Comparison of ENCODE assay signal across 9 mouse cellular contexts in genomic region chr4:152520083-152520482, GRCm38 (mm10). TPM values are rescaled to one million over a fixed set of nuclear protein-coding genes. Genes with fewer than 3 reads are reported as not detected.
DNase-seq lines count a peak whose midpoint lies in the region; ATAC-seq and TF ChIP-seq lines count a peak whose summit lies in the region.
"Had no signal": no experiment of that assay in that cellular context is flagged by ENCODE, and none has a peak within 500 bp of the region (broad histone marks: within the 10 kb centered on the region; RNA-seq: fewer than 3 reads in every experiment).

No protein-coding gene starts in this region.

- 0 out of 2 replicates have a peak, but pooled peaks have one; percentile 9 for TF ChIP-seq CTCF in G1E (IDR thresholded peaks at IDR 0.05; ENCODE audit: low read depth, low read length)
- TF ChIP-seq CTCF in cerebellum, adult 2 months (IDR thresholded peaks at IDR 0.05; ENCODE audit: borderline replicate concordance, insufficient read depth, low read depth, low read length): peak; percentile 95
- peak; percentile 94 for TF ChIP-seq CTCF in layer of hippocampus, adult 2 months (conservative IDR thresholded peaks at IDR 0.05)

- peak overlapping the region; percentile 47; the same call in 1 of the 2 replicates for H3K27ac ChIP-seq in cerebellum, adult 2 months (ENCODE audit: insufficient read depth, low read length)
- no peak overlapping the region for H3K27ac ChIP-seq in layer of hippocampus, adult 2 months
- H3K27ac ChIP-seq: limb, embryonic 12.5 days had no signal

- no peaks in the 10 kb centered on the region; the same call in 1 of the 2 replicates for H3K27me3 ChIP-seq in G1E (ENCODE audit: insufficient read depth, low read length)
- no peaks in the 10 kb centered on the region for H3K27me3 ChIP-seq in cerebellum, adult 2 months (ENCODE audit: control insufficient read depth, insufficient read depth, low read length)

- WGBS in cerebellum, adult 2 months: 5% methylated on average over 6 of the region's 6 CpGs

- H3K4me3 ChIP-seq in G1E (ENCODE audit: low read depth, low read length): peak overlapping the region; percentile 8; the same call in 1 of the 2 replicates
- no peak overlapping the region for H3K4me3 ChIP-seq in cerebellum, adult 2 months (replicated peaks; ENCODE audit: insufficient read depth, low read depth, low read length)
- no peak overlapping the region for H3K4me3 ChIP-seq in layer of hippocampus, adult 2 months
- H3K4me3 ChIP-seq: limb, embryonic 12.5 days had no signal

- peaks cover 95% of the 10 kb centered on the region for H3K9me3 ChIP-seq in G1E (replicated peaks)

- ATAC-seq in G1E (ENCODE audit: extremely low read depth, insufficient number of reproducible peaks, low FRiP score, poor library complexity, severe bottlenecking): no peak

- no peaks in the 10 kb centered on the region for H3K36me3 ChIP-seq in G1E (replicated peaks)
- H3K36me3 ChIP-seq: limb, embryonic 12.5 days had no signal

- no peaks in the 10 kb centered on the region; the same call in 1 of the 2 replicates for H3K4me1 ChIP-seq in G1E (ENCODE audit: insufficient read depth, low read depth, low read length)
- H3K4me1 ChIP-seq in cerebellum, adult 2 months (ENCODE audit: control insufficient read depth, insufficient read depth, low read length): peaks cover 10% of the 10 kb centered on the region; the same call in 1 of the 2 replicates

- peak; percentile 32 to 74 for DNase-seq in adrenal gland, adult (ENCODE audit: inconsistent age in 2 of 2, low spot score in 1 of 2)
- DNase-seq in adrenal gland, adult 8-10 months: no peak
- no peak for DNase-seq in G1E (ENCODE audit: low spot score)
- peak; percentile 90 to 93 for DNase-seq in cerebellum, adult 2 months
- DNase-seq in frontal cortex, adult 2 months (ENCODE audit: extremely low spot score in 1 of 2, low spot score in 1 of 2): peak; percentile 46 to 91
- peak; percentile 53 to 81 for DNase-seq in layer of hippocampus, adult 2 months (ENCODE audit: low spot score in 2 of 2)
- peak; percentile 14 for DNase-seq in lung, postnatal 25 days (ENCODE audit: low spot score)
- peak; percentile 2 for DNase-seq in skeletal muscle tissue, adult 2 months (ENCODE audit: low read depth, low spot score)

- TF ChIP-seq POLR2A in cerebellum, adult 2 months (IDR thresholded peaks at IDR 0.05; ENCODE audit: borderline replicate concordance, insufficient read depth, low read length): no peak

RNA-seq across cellular contexts. Expression of gene Kcnab2, which starts 42.4 kb away (rescaled TPM):
- total RNA-seq in adrenal gland, adult 8-10 months (2022): 1 to 10 TPM; 4.7 to 8.9 (median 8.0) TPM
- total RNA-seq in G1E (2014; fragmentation: Nextera tagmentation) (not detected in 2 replicates), G1E (2017) (0.06 TPM in 1 of 2 replicates, not detected in the other)
- polyA plus RNA-seq in G1E (2012): 0.02 and 0.04 TPM in 2 replicates
- polyA plus RNA-seq in cerebellum, adult 2 months (2012; rRNA removed): 161 and 191 TPM in 2 replicates
- 192 and 194 TPM in 2 replicates for polyA plus RNA-seq in frontal cortex, adult 2 months (2012; rRNA removed)
- 100 to 1,000 TPM; 740 to 785 TPM for total RNA-seq in layer of hippocampus, adult 2 months (2021)

RNA-seq across cellular contexts. Expression of gene Nphp4, which starts 43.6 kb away (rescaled TPM):
- 1 to 10 TPM; 2.8 to 6.3 (median 4.6) TPM for total RNA-seq in adrenal gland, adult 8-10 months (2022)
- total RNA-seq in G1E (2014; fragmentation: Nextera tagmentation) (not detected in 2 replicates), G1E (2017) (not detected in 2 replicates)
- polyA plus RNA-seq in G1E (2012): not detected in 2 replicates
- 8.7 and 8.8 TPM in 2 replicates for polyA plus RNA-seq in cerebellum, adult 2 months (2012; rRNA removed)
- polyA plus RNA-seq in frontal cortex, adult 2 months (2012; rRNA removed): 13.6 and 13.8 TPM in 2 replicates
- total RNA-seq in layer of hippocampus, adult 2 months (2021): 10 to 100 TPM; 28.3 to 29.7 TPM

Comparison
In these comparisons a context has a peak if more than half of its experiments do, and no peak if none do; other contexts are left out.
1. DNase-seq: peak in adrenal gland, adult (2 of 2), cerebellum, adult 2 months (2 of 2), frontal cortex, adult 2 months (2 of 2), layer of hippocampus, adult 2 months (2 of 2), lung, postnatal 25 days (single experiment) and skeletal muscle tissue, adult 2 months (single experiment); none in adrenal gland, adult 8-10 months (single experiment) and G1E (single experiment).
2. CTCF ChIP-seq: peak in every context shown above with its lines; median percentile 95 in cerebellum, adult 2 months; 94 in layer of hippocampus, adult 2 months; 9 in G1E.
3. RNA of gene Kcnab2, which starts 42.4 kb away (total RNA-seq): 740 to 785 TPM in layer of hippocampus, adult 2 months; 4.7 to 8.9 TPM in adrenal gland, adult 8-10 months and 0.06 TPM in G1E; every median in the first group is over 10 times any median in the second.
4. RNA of gene Nphp4, which starts 43.6 kb away (total RNA-seq): 28.3 to 29.7 TPM in layer of hippocampus, adult 2 months; 2.8 to 6.3 TPM in adrenal gland, adult 8-10 months and not detected in G1E; every median in the first group is over 4 times any median in the second.